Mouse (Mus musculus) left cerebral cortex, adult 9 months (tissue): ENCODE data around the gene Prss30.
"Not testable (repeated sequence)": the region's sequence is repeated elsewhere in the genome, so short reads cannot be mapped to it uniquely, and the experiment has no call there.

ENCODE experiments used
- DNase-seq, 2 experiments: peaks; one replicate each; pipeline ENCODE4 v3.0.0; 2022; ENCODE audit warnings: low spot score in 2 of 2

Prss30 gene

GRCm38 (mm10) chr17:23984989-23985388 lies 4.6 kb upstream of the Prss30 start:
- DNase-seq = no peak

GRCm38 (mm10) chr17:23982912-23983311 lies 2.5 kb upstream of the Prss30 start:
- DNase-seq = no peak

GRCm38 (mm10) chr17:23979471-23979870 lies 895 bp downstream of the Prss30 start:
- DNase-seq = no peak

- DNase-seq = no peak
These were observed 3.7 kb downstream of the Prss30 start for GRCm38 (mm10) chr17:23976665-23977064.

- no peak for DNase-seq
These were observed 9.1 kb downstream of the Prss30 start for GRCm38 (mm10) chr17:23971315-23971714.

- DNase-seq = peak in 1 of 2 experiments; percentile 87
These were observed 11.1 kb downstream of the Prss30 start for GRCm38 (mm10) chr17:23969231-23969630.

GRCm38 (mm10) chr17:23968780-23969179 lies 11.6 kb downstream of the Prss30 start:
- DNase-seq = no peak

GRCm38 (mm10) chr17:23966658-23967401 lies 13.5 kb downstream of the Prss30 start:
- DNase-seq = no peak

GRCm38 (mm10) chr17:23965805-23966425 lies 14.5 kb downstream of the Prss30 start:
- no peak for DNase-seq

- no peak for DNase-seq
These were observed 18.7 kb downstream of the Prss30 start for GRCm38 (mm10) chr17:23961573-23962122.

GRCm38 (mm10) chr17:23960084-23960738 lies 20.2 kb downstream of the Prss30 start:
- peak; percentile 39 to 86 for DNase-seq

- no peak for DNase-seq
These were observed 25.2 kb downstream of the Prss30 start, which contains the start of gene Sbpl for GRCm38 (mm10) chr17:23955174-23955573. TSS of gene Sbpl (minus strand) at chr17:23955274.

GRCm38 (mm10) chr17:23950828-23951227 lies 29.5 kb downstream of the Prss30 start:
- not testable (repeated sequence) for DNase-seq

- DNase-seq = no peak
These were observed 31.3 kb downstream of the Prss30 start for GRCm38 (mm10) chr17:23949068-23949467.

GRCm38 (mm10) chr17:23947486-23947885 lies 32.9 kb downstream of the Prss30 start:
- DNase-seq = peak in 1 of 2 experiments; percentile 19

- DNase-seq = no peak
These were observed 39.0 kb downstream of the Prss30 start, which contains the start of gene Sbp for GRCm38 (mm10) chr17:23941372-23941771. TSS of gene Sbp (plus strand) at chr17:23941672.

GRCm38 (mm10) chr17:23931157-23931556 lies 49.2 kb downstream of the Prss30 start:
- DNase-seq = no peak

- DNase-seq = peak; percentile 26 to 61
These were observed 55.3 kb downstream of the Prss30 start for GRCm38 (mm10) chr17:23925090-23925493.

- DNase-seq = peak; percentile 80 to 91
These were observed 55.8 kb downstream of the Prss30 start for GRCm38 (mm10) chr17:23924531-23925007.
